Mouse (Mus musculus) heart, embryonic 11.5 days (tissue): ENCODE data around the gene Sema4d. TPM values are rescaled to one million over a fixed set of nuclear protein-coding genes. Genes with fewer than 3 reads are reported as not detected.
"Not testable (repeated sequence)": the region's sequence is repeated elsewhere in the genome, so short reads cannot be mapped to it uniquely, and the experiment has no call there.

Experiments
- ATAC-seq: fragments of 200-750 bp; cut with Nextera tagmentation; replicated peaks from 2 replicates; pipeline ENCODE4 v1.8.0; 2017; ENCODE audit warnings: moderate library complexity; ENCODE audit not compliant: insufficient number of reproducible peaks, low FRiP score, low TSS enrichment
- H3K27ac ChIP-seq: fragments of 300-500 bp; sonication (generic); 2 replicates; pipeline ENCODE4 v1.5.1; 2014; ENCODE audit warnings: mild to moderate bottlenecking, low read depth, low read length
- H3K27me3 ChIP-seq: fragments of 300-500 bp; sonication (generic); 2 replicates; pipeline ENCODE4 v1.6.1; 2014; ENCODE audit warnings: mild to moderate bottlenecking, low read length, mixed read lengths; ENCODE audit not compliant: control insufficient read depth, insufficient read depth
- H3K36me3 ChIP-seq: fragments of 300-500 bp; sonication (generic); 2 replicates; pipeline ENCODE4 v1.6.1; 2014; ENCODE audit warnings: mild to moderate bottlenecking, low read length, moderate library complexity, mixed read lengths; ENCODE audit not compliant: control insufficient read depth, insufficient read depth
- H3K4me1 ChIP-seq: fragments of 300-500 bp; sonication (generic); 2 replicates; pipeline ENCODE4 v1.6.1; 2014; ENCODE audit warnings: low read length; ENCODE audit not compliant: control insufficient read depth, insufficient read depth
- H3K4me2 ChIP-seq: fragments of 300-500 bp; sonication (generic); 2 replicates; pipeline ENCODE4 v1.6.1; 2014; ENCODE audit warnings: mild to moderate bottlenecking, moderate library complexity
- H3K4me3 ChIP-seq: fragments of 300-500 bp; sonication (generic); 2 replicates; pipeline ENCODE4 v1.5.1; 2014; ENCODE audit warnings: low read depth, low read length
- H3K9ac ChIP-seq: fragments of 300-500 bp; sonication (generic); 2 replicates; pipeline ENCODE4 v1.6.1; 2014; ENCODE audit warnings: mild to moderate bottlenecking, low read depth, low read length, moderate library complexity
- H3K9me3 ChIP-seq: fragments of 300-500 bp; sonication (generic); replicated peaks from 2 replicates; pipeline ENCODE4 v1.6.1; 2016; ENCODE audit warnings: low read length; ENCODE audit not compliant: control insufficient read depth
- WGBS: fragments of 180-500 bp; shearing (Covaris S2); extraction: QIAGEN DNeasy Blood & Tissue Kit; methylation state at CpG from one replicate; pipeline ENCODE4 v1.1.7; 2014; ENCODE audit not compliant: insufficient replicate concordance; 5-methylcytosine and 5-hydroxymethylcytosine counted together
- polyA plus RNA-seq: library from polyadenylated mRNA; unstranded; fragments of >200 nt; fragmentation: Nextera tagmentation; extraction: Ambion mirVana; gene quantifications from 2 replicates; pipeline ENCODE4 v1.2.1, GENCODE M21; 2014

Gene Sema4d
- polyA plus RNA-seq, 1 experiment from 2014 or later, result 11.0 TPM

GRCm38 (mm10) chr13:51835208-51835607, 41.7 kb upstream of the Sema4d start:
- ATAC-seq, H3K36me3 ChIP-seq: not testable (repeated sequence)
- WGBS, result 85% methylated on average over 4 of the region's 4 CpGs

GRCm38 (mm10) chr13:51834520-51834919, 41.0 kb upstream of the Sema4d start:
- no peak for ATAC-seq
- Histone ChIP-seq H3K27me3 (0 out of 2 replicates have a peak, but pooled peaks cover 4% of the 10 kb centered on the region), H3K4me3 (no peak overlapping the region), H3K9ac (no peak overlapping the region), H3K4me2 (no peak overlapping the region), H3K36me3 (no peaks in the 10 kb centered on the region), H3K27ac (no peak overlapping the region), H3K4me1 (peaks cover 9% of the 10 kb centered on the region; the same call in 1 of the 2 replicates), H3K9me3 (no peaks in the 10 kb centered on the region)
- 17% methylated on average over 2 of the region's 2 CpGs for WGBS

More at GRCm38 (mm10) chr13:51835208-51835607, 41.7 kb upstream of the Sema4d start:
- H3K4me3 ChIP-seq, H3K27me3 ChIP-seq, H3K9ac ChIP-seq, H3K9me3 ChIP-seq, H3K27ac ChIP-seq, H3K4me1 ChIP-seq, H3K4me2 ChIP-seq: not testable (repeated sequence)

GRCm38 (mm10) chr13:51834024-51834423, 40.5 kb upstream of the Sema4d start:
- 55% methylated on average over 8 of the region's 8 CpGs for WGBS
- H3K27ac ChIP-seq, H3K36me3 ChIP-seq, H3K27me3 ChIP-seq, H3K4me1 ChIP-seq, ATAC-seq, H3K9ac ChIP-seq, H3K4me2 ChIP-seq, H3K9me3 ChIP-seq, H3K4me3 ChIP-seq: not testable (repeated sequence)

- 50% methylated on average over 2 of the region's 2 CpGs for WGBS
- no peak for ATAC-seq
- Histone ChIP-seq H3K4me1 (peaks cover 9% of the 10 kb centered on the region; the same call in 1 of the 2 replicates), H3K27me3 (no peaks in the 10 kb centered on the region), H3K9me3 (no peaks in the 10 kb centered on the region), H3K27ac (no peak overlapping the region), H3K4me3 (no peak overlapping the region), H3K36me3 (no peaks in the 10 kb centered on the region), H3K9ac (peak overlapping the region; percentile 28; the same call in 1 of the 2 replicates), H3K4me2 (no peak overlapping the region)
These were observed 40.1 kb upstream of the Sema4d start for GRCm38 (mm10) chr13:51833611-51834010.

- no peaks in the 10 kb centered on the region for H3K36me3 ChIP-seq
- 82% methylated on average over 6 of the region's 6 CpGs for WGBS
- H3K4me1 ChIP-seq, result peaks cover 9% of the 10 kb centered on the region; the same call in 1 of the 2 replicates
- no peak overlapping the region for H3K9ac ChIP-seq
- ATAC-seq, result no peak
- no peaks in the 10 kb centered on the region; the same call in 1 of the 2 replicates for H3K9me3 ChIP-seq
- no peaks in the 10 kb centered on the region for H3K27me3 ChIP-seq
- H3K27ac ChIP-seq, result no peak overlapping the region
- no peak overlapping the region for H3K4me2 ChIP-seq
- H3K4me3 ChIP-seq, result no peak overlapping the region
These were observed 38.9 kb upstream of the Sema4d start for GRCm38 (mm10) chr13:51832491-51832890.

GRCm38 (mm10) chr13:51830744-51831450, 37.4 kb upstream of the Sema4d start:
- Histone ChIP-seq H3K27ac (no peak overlapping the region), H3K4me2 (no peak overlapping the region), H3K9me3 (no peaks in the 10 kb centered on the region; the same call in 1 of the 2 replicates), H3K27me3 (no peaks in the 10 kb centered on the region), H3K36me3 (no peaks in the 10 kb centered on the region), H3K4me3 (no peak overlapping the region), H3K4me1 (peaks cover 5% of the 10 kb centered on the region; the same call in 1 of the 2 replicates), H3K9ac (no peak overlapping the region)
- 29% methylated on average over 10 of the region's 10 CpGs for WGBS
- ATAC-seq, result no peak

GRCm38 (mm10) chr13:51823822-51824495, 30.4 kb upstream of the Sema4d start:
- H3K9ac ChIP-seq, result no peak overlapping the region
- no peak overlapping the region for H3K4me3 ChIP-seq
- H3K27me3 ChIP-seq, result no peaks in the 10 kb centered on the region
- no peak overlapping the region for H3K4me2 ChIP-seq
- H3K9me3 ChIP-seq, result no peaks in the 10 kb centered on the region; the same call in 1 of the 2 replicates
- ATAC-seq, result 0 out of 2 replicates have a peak, but pooled peaks have one; percentile 18
- 48% methylated on average over 8 of the region's 8 CpGs for WGBS
- 0 out of 2 replicates have a peak, but pooled peaks cover 5% of the 10 kb centered on the region for H3K4me1 ChIP-seq
- no peak overlapping the region; the same call in 1 of the 2 replicates for H3K27ac ChIP-seq
- H3K36me3 ChIP-seq, result no peaks in the 10 kb centered on the region

GRCm38 (mm10) chr13:51821988-51822387, 28.4 kb upstream of the Sema4d start:
- Histone ChIP-seq H3K27ac (no peak overlapping the region), H3K4me3 (no peak overlapping the region), H3K9me3 (no peaks in the 10 kb centered on the region), H3K36me3 (no peaks in the 10 kb centered on the region), H3K4me2 (no peak overlapping the region), H3K27me3 (no peaks in the 10 kb centered on the region), H3K4me1 (peaks cover 10% of the 10 kb centered on the region), H3K9ac (no peak overlapping the region)
- WGBS, result 49% methylated on average over 3 of the region's 3 CpGs
- ATAC-seq, result no peak
